Mouse (Mus musculus): ENCODE measurements around the gene Fitm2. TPM values are rescaled to one million over a fixed set of nuclear protein-coding genes. Genes with fewer than 3 reads are reported as not detected.
"Not testable (repeated sequence)": the region's sequence is repeated elsewhere in the genome, so short reads cannot be mapped to it uniquely, and the experiment has no call there.

The Fitm2 gene
- polyA plus RNA-seq, 1 experiment from 2014 or later = 9.4 TPM

- Histone ChIP-seq H3K4me3 (no peak overlapping the region), H3K27ac (replicated peaks) (no peak overlapping the region), H3K9me3 (no peaks in the 10 kb centered on the region), H3K36me3 (replicated peaks) (no peaks in the 10 kb centered on the region), H3K4me1 (peaks cover 13% of the 10 kb centered on the region), H3K27me3 (replicated peaks; ENCODE audit: low read depth, poor library complexity, severe bottlenecking) (peaks cover 39% of the 10 kb centered on the region)
- peak; percentile 24 for DNase-seq (ENCODE audit: low spot score)
- WGBS = 48% methylated on average over 18 of the region's 18 CpGs
These were observed 7.9 kb upstream of the Fitm2 start for GRCm38 (mm10) chr2:163480191-163480825.

DNA sequence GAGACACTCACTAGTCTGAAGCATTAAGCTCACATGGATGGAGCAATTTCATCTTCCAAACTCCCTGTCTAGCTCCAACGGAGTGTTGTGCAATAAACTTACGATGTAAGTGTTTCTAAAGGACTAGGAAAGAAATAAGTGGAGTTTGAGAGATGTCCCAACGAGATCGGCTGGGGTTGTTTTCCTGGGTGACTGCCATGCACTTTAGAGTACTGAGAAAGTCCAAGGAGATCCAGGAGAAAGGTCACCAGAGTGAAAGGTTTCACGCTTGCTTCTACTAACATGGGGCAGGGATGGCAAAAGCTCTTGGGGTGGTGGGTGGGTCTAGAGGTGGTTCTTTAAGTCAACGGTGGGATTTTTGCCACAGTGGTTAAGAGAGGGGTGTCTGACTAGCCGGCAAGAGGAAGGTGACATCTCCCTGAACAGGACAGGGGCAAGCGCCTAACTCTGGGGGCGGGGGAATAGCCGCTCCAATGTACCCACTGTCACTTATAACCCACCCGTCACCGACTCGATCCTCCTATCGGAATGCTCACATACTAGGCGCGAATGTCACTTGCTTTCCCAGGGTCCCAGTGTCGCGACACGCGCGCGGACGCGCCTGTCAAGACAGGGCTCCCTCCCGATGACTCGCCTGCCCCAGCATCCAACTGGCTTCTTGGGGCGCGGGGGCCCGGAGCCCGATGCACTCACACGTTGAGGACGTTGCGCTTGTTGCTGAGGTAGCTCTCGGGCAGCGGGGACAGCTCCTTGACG is 541 bp downstream of the Fitm2 start:
- peak overlapping the region; percentile 84 for H3K4me3 ChIP-seq
- H3K9me3 ChIP-seq = no peaks in the 10 kb centered on the region
- H3K27ac ChIP-seq (replicated peaks) = peak overlapping the region; percentile 87
- H3K4me1 ChIP-seq = peaks cover 11% of the 10 kb centered on the region
- 6% methylated on average over 36 of the region's 36 CpGs for WGBS
- no peak for DNase-seq (ENCODE audit: low spot score)
- peaks cover 27% of the 10 kb centered on the region for H3K36me3 ChIP-seq (replicated peaks)
- no peaks in the 10 kb centered on the region for H3K27me3 ChIP-seq (replicated peaks; ENCODE audit: low read depth, poor library complexity, severe bottlenecking)

GRCm38 (mm10) chr2:163471136-163471535 is 1.3 kb downstream of the Fitm2 start:
- Histone ChIP-seq H3K36me3 (replicated peaks) (peaks cover 31% of the 10 kb centered on the region), H3K9me3 (no peaks in the 10 kb centered on the region), H3K27ac (replicated peaks) (no peak overlapping the region), H3K4me1 (peaks cover 11% of the 10 kb centered on the region), H3K27me3 (replicated peaks; ENCODE audit: low read depth, poor library complexity, severe bottlenecking) (no peaks in the 10 kb centered on the region), H3K4me3 (peak overlapping the region; percentile 84)
- DNase-seq (ENCODE audit: low spot score) = no peak
- 83% methylated on average over 3 of the region's 3 CpGs for WGBS

DNA sequence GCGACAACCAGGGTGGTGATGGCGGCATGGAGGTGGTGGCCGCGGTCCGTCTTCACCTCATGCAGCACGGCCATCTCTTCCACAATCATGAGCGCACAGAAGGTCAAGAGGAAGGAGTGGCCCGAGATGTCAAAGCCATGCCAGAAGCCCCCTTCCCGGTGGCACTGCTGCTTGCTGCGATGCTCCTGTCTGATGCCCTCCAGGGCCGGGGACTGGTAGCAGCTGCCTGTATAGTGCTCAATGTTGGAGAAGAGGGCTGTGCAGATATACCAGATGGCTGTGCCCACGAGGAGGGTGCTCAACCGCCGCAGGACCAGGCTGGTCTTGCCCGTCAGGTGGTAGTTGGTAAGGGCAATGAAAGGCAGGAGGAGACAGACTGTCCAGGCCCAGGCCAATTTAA is 2.7 kb downstream of the Fitm2 start:
- Histone ChIP-seq H3K36me3 (replicated peaks) (peaks cover 31% of the 10 kb centered on the region), H3K4me3 (no peak overlapping the region), H3K27ac (replicated peaks) (no peak overlapping the region), H3K4me1 (peaks cover 12% of the 10 kb centered on the region), H3K27me3 (replicated peaks; ENCODE audit: low read depth, poor library complexity, severe bottlenecking) (no peaks in the 10 kb centered on the region), H3K9me3 (no peaks in the 10 kb centered on the region)
- 95% methylated on average over 15 of the region's 15 CpGs for WGBS
- DNase-seq (ENCODE audit: low spot score) = no peak

DNA sequence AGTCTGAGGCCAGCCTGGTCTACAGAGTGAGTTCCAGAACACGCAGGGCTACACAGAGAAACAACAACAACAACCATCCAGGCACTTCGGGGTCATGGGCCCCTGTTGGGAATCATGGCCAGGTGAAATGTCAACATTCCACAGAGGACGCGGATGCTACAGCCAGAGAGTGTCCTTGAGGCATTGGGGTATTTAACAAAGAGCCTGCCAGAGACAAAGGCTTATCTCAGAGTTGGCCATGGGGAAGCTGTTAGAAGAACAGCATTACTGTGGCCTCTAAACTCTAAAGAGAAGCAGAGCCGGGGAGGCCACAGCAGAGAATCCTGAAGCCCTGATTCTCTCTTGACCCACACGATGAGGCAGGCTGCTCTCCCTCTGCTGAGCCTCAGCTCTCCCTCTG is 3.6 kb downstream of the Fitm2 start:
- H3K4me1 ChIP-seq = peaks cover 16% of the 10 kb centered on the region
- peaks cover 31% of the 10 kb centered on the region for H3K36me3 ChIP-seq (replicated peaks)
- H3K27me3 ChIP-seq (replicated peaks; ENCODE audit: low read depth, poor library complexity, severe bottlenecking) = no peaks in the 10 kb centered on the region
- no peak overlapping the region for H3K27ac ChIP-seq (replicated peaks)
- 94% methylated on average over 6 of the region's 6 CpGs for WGBS
- no peaks in the 10 kb centered on the region for H3K9me3 ChIP-seq
- H3K4me3 ChIP-seq = no peak overlapping the region
- DNase-seq (ENCODE audit: low spot score) = no peak

DNA sequence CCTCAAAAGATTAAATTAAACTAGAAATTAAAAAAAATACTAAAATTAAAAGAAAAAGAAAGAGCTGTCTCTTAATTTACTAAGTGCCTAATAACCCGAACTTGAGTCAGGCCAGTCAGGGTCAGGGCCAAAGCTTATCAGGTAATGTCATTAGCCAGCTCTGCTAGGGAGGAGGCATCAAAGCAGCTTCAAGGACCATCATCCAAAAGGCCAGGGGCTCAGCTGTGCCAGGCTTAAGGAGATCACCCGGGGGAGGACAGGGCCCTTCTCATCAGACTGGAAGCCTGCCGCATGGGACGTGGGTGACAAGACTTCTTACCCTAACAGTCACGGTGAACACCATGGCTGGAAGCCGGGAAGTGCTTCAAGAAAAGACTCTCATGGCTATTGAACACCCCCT is 4.8 kb downstream of the Fitm2 start:
- Histone ChIP-seq H3K4me1 (peaks cover 16% of the 10 kb centered on the region), H3K36me3 (replicated peaks) (peaks cover 31% of the 10 kb centered on the region), H3K27ac (replicated peaks) (no peak overlapping the region), H3K4me3 (no peak overlapping the region), H3K27me3 (replicated peaks; ENCODE audit: low read depth, poor library complexity, severe bottlenecking) (no peaks in the 10 kb centered on the region), H3K9me3 (no peaks in the 10 kb centered on the region)
- no peak for DNase-seq (ENCODE audit: low spot score)
- WGBS = 90% methylated on average over 6 of the region's 6 CpGs

- H3K9me3 ChIP-seq = no peaks in the 10 kb centered on the region
- H3K27ac ChIP-seq (replicated peaks) = no peak overlapping the region
- DNase-seq (ENCODE audit: low spot score) = no peak
- H3K4me1 ChIP-seq = peaks cover 14% of the 10 kb centered on the region
- H3K27me3 ChIP-seq (replicated peaks; ENCODE audit: low read depth, poor library complexity, severe bottlenecking) = no peaks in the 10 kb centered on the region
- 80% methylated on average over 8 of the region's 8 CpGs for WGBS
- peaks cover 31% of the 10 kb centered on the region for H3K36me3 ChIP-seq (replicated peaks)
- no peak overlapping the region for H3K4me3 ChIP-seq
These were observed 5.7 kb downstream of the Fitm2 start for GRCm38 (mm10) chr2:163466771-163467170.

GRCm38 (mm10) chr2:163464562-163464961 is 7.9 kb downstream of the Fitm2 start:
- H3K36me3 ChIP-seq (replicated peaks) = peaks cover 25% of the 10 kb centered on the region
- no peak overlapping the region for H3K4me3 ChIP-seq
- no peaks in the 10 kb centered on the region for H3K9me3 ChIP-seq
- WGBS = 59% methylated on average over 6 of the region's 6 CpGs
- peaks cover 6% of the 10 kb centered on the region for H3K27me3 ChIP-seq (replicated peaks; ENCODE audit: low read depth, poor library complexity, severe bottlenecking)
- H3K27ac ChIP-seq (replicated peaks) = no peak overlapping the region
- peaks cover 5% of the 10 kb centered on the region; the same call in 1 of the 2 replicates for H3K4me1 ChIP-seq
- DNase-seq (ENCODE audit: low spot score) = no peak

DNA sequence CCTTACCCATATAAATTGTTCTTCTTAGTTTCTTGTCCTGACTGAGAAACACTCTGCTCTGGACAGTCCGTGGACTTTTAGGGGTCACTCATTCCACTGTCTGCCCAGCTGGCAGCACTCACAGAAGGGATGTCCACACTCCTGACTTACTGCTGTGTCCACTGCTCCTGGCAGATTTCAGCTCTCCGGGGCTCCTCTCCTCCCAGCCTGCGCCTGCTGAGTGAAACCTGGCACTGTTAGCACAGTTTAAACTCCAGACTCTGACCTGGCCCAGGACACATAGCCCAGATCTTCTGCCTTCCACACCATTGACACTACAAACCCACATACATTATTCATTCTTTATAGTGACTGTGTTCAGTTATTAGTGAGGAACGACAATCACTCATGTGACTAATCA is 8.4 kb downstream of the Fitm2 start:
- H3K9me3 ChIP-seq = no peaks in the 10 kb centered on the region
- H3K4me1 ChIP-seq = peaks cover 5% of the 10 kb centered on the region; the same call in 1 of the 2 replicates
- no peak overlapping the region for H3K4me3 ChIP-seq
- no peak for DNase-seq (ENCODE audit: low spot score)
- H3K27ac ChIP-seq (replicated peaks) = no peak overlapping the region
- WGBS = 81% methylated on average over 4 of the region's 4 CpGs
- peaks cover 20% of the 10 kb centered on the region for H3K36me3 ChIP-seq (replicated peaks)
- H3K27me3 ChIP-seq (replicated peaks; ENCODE audit: low read depth, poor library complexity, severe bottlenecking) = peaks cover 12% of the 10 kb centered on the region

DNA sequence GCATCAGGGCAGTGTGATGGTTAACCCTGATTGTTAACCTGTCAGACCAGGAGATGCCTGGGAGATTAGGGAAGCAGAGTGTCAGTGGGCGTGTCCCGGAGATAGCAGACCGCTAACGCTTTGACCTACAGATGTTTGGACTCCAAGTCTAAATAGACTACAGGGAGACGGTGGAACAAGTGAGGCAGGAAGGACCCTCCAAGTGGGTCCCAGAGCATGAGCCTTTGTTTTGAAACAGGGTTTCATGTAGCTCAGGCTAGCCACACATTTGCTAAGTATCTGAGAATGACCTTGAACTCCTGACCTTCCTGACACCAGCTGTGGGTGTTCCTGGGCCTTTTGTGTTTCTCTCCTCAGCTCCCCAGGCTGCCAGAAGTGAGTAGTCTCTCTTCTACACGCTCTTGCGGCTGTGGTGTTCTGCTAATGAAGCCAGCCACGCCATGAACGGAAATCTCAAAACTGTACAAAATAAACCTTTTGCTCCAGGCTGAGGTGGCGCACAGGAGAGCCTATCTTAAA is 9.1 kb downstream of the Fitm2 start:
- H3K4me1 ChIP-seq = peaks cover 5% of the 10 kb centered on the region; the same call in 1 of the 2 replicates
- no peak overlapping the region for H3K27ac ChIP-seq (replicated peaks)
- peaks cover 13% of the 10 kb centered on the region for H3K36me3 ChIP-seq (replicated peaks)
- peaks cover 19% of the 10 kb centered on the region for H3K27me3 ChIP-seq (replicated peaks; ENCODE audit: low read depth, poor library complexity, severe bottlenecking)
- no peak overlapping the region for H3K4me3 ChIP-seq
- 67% methylated on average over 10 of the region's 10 CpGs for WGBS
- no peak for DNase-seq (ENCODE audit: low spot score)
- H3K9me3 ChIP-seq = no peaks in the 10 kb centered on the region

- Histone ChIP-seq H3K27ac (replicated peaks) (no peak overlapping the region), H3K36me3 (replicated peaks) (peaks cover 9% of the 10 kb centered on the region), H3K4me3 (no peak overlapping the region), H3K9me3 (no peaks in the 10 kb centered on the region), H3K27me3 (replicated peaks; ENCODE audit: low read depth, poor library complexity, severe bottlenecking) (peaks cover 23% of the 10 kb centered on the region), H3K4me1 (peaks cover 5% of the 10 kb centered on the region; the same call in 1 of the 2 replicates)
- no peak for DNase-seq (ENCODE audit: low spot score)
- 86% methylated on average over 11 of the region's 11 CpGs for WGBS
These were observed 9.6 kb downstream of the Fitm2 start for GRCm38 (mm10) chr2:163462801-163463200.

DNA sequence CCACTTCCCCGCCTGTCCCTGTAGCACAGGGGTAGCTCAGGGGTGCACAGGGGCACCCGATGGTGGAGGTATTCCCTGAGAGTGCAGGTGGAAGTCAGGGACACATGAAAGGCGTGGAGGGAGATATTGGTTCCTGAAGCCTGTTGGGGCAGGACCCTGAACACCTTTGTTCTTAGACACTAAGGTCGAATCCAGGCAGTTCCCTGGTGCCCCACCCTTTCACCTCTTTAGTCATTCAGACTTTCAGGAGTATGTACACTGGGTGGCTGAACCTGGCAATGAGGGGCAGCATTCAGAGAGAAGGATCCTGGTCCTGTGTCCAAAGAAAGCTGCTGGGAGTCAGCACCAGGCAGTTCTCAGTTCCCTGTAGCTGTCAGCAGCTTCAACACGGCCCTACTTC is 10.0 kb downstream of the Fitm2 start:
- Histone ChIP-seq H3K27me3 (replicated peaks; ENCODE audit: low read depth, poor library complexity, severe bottlenecking) (peaks cover 23% of the 10 kb centered on the region), H3K27ac (replicated peaks) (no peak overlapping the region), H3K4me1 (peaks cover 5% of the 10 kb centered on the region; the same call in 1 of the 2 replicates), H3K9me3 (no peaks in the 10 kb centered on the region), H3K36me3 (replicated peaks) (peaks cover 6% of the 10 kb centered on the region), H3K4me3 (no peak overlapping the region)
- WGBS = 84% methylated on average over 5 of the region's 5 CpGs
- no peak for DNase-seq (ENCODE audit: low spot score)

DNA sequence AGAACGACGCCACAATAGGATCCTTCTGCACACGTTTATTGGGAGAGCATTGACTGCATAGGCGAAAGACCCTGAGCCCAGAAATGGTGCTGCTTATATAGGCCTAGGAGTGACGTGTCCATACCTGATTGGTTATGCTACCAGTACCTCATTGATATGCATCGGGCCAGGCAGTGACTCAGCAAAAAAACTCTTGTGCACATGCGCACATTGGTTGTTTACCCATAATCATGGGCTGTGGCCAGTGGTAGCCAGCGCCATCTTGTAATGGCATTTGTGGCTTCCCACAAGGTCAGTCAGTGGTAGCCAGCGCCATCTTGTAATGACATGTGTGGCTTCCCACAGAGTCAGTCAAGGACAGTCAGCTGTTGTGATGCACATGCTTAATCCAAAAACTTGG is 11.1 kb downstream of the Fitm2 start:
- not testable (repeated sequence) for DNase-seq (ENCODE audit: low spot score); H3K4me1 ChIP-seq; H3K9me3 ChIP-seq; H3K4me3 ChIP-seq; H3K27ac ChIP-seq (replicated peaks); H3K36me3 ChIP-seq (replicated peaks)
- H3K27me3 ChIP-seq (replicated peaks; ENCODE audit: low read depth, poor library complexity, severe bottlenecking) = peaks cover 23% of the 10 kb centered on the region
- 94% methylated on average over 9 of the region's 9 CpGs for WGBS

All from embryonic facial prominence, embryonic 10.5 days (tissue).